Mouse (Mus musculus) layer of hippocampus, postnatal 36 days (tissue): Measurements from ENCODE around the gene Ptprr. TPM values are rescaled to one million over a fixed set of nuclear protein-coding genes. Genes with fewer than 3 reads are reported as not detected.

ENCODE experiments used
- DNase-seq, 2 experiments: peaks; one replicate each; pipeline ENCODE4 v3.0.0; 2022
- total RNA-seq, 2 experiments: library from RNA; stranded (reverse); gene quantifications; 2 replicates each; pipeline ENCODE4 v1.2.3; 2021

Ptprr gene
- total RNA-seq, 2 experiments from 2014 or later: 16.1 to 18.8 TPM

DNA sequence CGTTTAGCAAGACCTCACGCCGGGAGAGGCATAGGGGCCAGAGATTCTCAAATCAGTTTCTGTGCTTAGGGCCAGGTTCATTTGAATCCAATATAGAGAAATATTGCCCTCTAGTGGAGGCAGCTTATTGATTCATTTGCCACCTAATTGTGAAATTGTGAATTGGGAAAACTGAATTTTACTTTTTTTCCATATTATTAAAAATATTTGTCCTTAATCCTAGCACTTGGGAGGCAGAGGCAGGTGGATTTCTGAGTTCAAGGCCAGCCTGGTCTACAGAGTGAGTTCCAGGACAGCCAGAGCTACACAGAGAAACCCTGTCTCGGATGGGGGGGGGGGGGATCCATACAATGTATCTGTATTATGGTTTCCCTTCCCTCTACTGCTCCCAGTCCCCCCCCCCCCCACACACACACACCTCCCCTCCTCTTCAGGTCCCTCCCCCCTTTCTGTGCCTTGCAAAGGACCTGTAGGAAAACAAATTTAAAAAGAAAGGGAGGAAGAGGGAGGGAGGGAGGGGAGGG is 179.5 kb downstream of the Ptprr start:
- no peak for DNase-seq

DNA sequence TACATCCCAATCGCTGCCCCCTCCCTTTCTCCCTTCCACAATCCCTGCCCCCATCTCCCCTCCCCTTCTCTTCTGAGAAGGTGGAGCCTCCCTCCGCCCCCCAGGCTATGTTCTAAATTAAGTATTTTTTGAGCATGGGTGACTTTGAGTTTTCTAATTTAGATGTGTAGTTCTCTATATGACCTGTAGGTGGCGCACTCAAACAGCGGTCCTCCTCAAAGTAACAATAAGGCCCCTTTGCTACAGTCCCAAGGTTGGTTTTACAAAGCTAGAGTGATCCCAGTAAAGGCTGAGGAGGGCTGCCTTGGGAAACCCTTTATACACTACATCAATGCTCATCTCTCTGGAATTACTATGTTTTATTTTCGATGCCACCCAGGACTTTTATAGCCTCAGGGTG is 181.0 kb downstream of the Ptprr start:
- no peak for DNase-seq

DNA sequence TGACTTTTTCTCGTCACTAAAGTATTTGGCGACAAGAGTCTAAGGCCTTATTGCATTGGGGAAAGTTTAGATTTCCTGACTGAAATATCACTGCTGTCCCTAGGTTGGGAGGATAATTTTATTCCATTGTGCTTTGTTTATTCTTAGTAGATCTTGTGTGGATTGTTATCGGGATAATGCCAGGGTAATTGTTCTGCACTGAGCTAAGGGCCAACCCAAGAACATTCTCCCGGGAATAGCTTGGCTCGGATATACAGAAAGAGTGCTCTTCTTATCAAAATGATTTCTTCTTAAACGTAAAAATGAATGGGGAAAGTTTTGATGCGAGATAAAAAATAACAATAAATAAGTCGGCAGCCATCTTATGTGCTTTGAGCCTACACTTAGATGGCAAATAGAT is 183.5 kb downstream of the Ptprr start:
- DNase-seq: no peak

DNA sequence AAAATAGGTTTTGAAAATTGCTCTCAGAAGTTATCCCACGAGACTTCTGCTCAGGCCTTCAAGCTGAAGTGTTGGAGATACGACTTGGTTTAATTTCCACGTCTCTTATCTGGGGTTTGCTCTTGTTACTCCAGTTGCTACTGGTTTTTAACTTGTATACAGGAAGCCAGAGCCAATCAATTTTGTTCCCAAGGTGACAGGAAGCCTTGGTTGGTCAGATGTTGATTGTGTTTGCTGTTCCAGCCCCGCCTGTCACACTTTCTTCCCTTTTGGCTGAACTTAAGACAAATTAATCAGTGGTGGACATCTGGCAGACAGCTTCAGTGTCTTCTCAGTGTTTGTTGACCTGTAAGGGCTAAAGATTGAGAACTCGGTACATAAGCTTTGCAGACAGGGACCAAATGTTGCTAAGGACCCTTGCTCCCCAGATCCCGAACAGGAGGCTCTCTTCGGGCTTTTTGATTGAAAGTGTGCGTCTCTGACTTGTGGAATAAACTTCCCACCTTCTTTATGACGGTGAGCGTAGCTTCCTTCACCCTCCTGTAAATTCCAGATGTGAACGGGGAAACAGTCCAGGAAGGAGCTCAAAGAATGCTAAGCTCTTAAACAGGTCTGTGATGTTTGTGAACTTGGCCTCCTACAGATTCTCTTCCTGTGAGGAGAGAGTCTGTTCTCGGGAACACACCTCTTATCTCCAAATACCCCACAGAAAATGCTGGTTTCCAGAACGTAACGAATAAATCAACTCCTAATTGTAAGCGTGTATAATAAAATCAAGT is 187.8 kb downstream of the Ptprr start:
- no peak for DNase-seq

DNA sequence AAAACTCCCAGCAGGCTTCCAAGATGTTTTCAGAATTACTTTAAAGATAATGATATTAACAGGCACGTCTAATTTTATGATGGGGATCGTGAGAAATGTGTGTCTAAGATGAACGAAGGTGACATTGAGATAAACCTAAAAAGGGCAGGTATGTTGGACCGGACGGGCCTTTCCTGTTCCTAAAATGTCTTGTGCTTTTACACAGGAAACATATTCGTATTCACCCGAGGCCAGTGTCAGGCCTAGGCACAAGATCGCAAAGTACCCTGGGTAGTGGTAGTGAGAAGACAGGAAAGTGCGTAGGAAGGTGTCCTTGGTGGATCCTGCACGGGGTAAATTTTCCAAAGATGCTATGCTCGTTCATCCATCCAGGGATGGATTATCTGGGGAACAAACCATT is 188.4 kb downstream of the Ptprr start:
- DNase-seq: no peak

DNA sequence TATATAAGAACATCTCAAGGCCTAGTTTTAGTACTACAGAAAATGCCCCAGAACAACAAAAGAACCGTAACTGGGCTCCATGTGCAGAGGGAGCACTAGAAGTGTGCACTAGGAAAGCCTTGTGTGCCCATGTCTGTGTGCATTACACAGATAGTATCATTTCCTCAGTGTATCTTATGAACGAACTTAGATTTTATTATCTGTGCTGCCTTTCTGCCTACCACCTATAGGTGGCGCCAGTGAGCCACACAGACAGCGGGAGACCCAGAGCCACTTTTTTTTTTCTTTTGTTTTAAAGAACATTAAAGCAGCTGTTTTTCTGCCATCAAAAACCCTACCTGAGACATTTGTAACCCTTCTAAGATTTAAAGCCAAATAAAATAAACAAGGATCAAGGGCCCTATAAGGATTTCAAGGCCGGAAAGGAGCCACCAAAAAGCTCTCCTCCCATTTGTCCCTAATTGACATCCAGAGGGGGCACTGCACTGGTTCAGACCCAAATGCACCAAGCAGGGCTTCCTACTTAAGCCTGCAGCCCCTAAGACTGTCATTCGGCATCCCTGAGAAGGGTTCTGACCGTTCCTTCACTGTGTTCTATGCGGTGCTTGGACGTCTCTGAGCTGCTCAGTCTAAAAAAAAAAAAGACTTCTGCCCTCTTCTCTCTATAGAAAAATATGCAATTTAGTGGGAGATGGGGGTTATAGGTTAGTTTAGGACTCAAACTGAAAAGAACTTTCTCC is 190.1 kb downstream of the Ptprr start:
- DNase-seq: peak in 1 of 2 experiments; percentile 29

DNA sequence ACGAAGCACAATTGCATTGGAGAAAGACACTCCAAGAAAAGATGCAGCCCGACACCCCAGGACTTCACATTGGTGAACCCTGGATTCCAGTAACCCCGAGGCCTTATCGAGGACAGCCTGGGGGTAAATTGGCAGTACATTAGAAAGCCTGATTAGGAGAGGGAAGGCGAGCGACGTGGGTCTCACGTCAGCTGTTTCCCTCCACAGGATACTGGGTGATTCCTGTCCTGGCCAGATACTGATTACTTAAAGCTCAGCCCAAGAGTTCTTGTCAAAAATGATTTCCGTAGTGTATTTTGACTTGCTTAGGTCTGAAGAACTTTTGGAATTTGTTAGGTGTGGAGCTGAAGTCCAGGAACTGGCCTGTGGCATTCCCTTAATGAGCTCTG is 190.7 kb downstream of the Ptprr start:
- no peak for DNase-seq

DNA sequence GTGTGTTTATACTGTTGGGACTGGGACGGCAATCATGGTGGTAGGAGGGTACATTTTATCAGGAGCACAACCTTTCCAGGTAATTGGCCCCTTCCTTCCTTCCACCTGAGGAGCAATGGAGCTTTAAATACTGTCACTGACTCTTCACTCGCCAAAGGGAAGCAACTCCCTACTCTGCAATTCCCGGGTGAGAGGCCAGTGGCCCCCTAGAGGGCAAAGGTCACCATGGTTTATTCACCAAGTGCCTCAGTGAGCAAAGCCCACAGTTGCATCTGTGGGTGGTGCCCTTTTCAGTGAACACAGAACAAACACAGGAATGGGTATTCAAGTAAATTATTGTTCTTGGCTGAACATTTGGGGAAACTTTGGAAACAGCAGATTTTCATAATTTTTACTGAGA is 194.1 kb downstream of the Ptprr start:
- DNase-seq: no peak

DNA sequence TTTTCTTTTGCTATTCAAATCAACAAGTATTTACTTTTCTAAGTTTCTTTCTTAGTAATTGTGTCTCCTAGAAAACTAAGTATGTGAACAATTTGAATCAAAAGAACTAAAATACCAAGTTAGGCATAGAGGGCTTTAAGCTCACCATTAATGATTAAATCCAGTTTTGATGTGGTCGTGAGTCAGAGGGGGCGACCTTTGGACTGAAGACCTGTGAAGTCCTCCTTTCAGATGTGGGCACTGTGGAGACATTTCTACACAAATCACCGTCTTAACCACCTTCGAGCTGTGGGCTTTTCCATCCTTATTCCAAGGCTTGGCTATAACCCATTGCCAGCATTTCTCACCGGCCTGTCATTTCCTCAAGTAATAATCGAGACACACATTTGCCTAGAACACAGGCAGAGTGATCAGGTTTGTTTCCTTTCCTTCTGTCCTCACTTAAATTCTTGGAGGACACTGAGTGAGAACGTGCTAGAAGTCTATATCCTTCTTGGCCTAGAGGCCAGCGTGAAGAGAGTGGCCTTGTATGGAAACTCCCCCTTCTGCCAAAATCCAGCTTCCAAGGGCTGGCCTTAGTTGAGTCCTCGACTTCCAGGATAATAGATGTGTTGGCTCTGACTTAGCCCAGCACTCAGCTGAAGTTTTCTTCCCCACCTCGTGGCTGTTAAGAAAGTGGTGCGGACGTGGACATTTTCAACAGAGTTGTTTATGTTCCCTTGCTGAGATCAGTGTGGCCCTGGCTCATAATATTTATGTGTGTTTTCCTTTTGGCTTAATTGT is 202.5 kb downstream of the Ptprr start:
- no peak for DNase-seq

DNA sequence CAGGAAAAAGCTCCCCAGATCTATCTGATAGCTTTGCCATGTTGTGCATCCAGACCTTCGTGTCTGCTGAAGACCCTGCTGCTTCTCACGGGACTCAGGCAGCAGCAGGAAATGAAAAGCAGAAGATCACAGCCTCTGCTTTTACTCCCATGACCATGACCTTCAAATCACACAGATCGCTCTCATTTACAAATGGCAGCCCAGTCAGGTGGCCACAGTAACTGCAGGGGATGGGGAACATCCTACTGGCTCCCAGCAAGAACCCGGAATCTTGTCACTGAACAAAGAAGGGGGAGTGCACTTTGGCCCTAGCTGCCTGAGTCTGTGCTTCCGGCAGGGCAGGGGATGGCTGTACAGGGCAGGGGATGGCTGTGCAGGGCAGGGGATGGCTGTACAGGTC is 217.3 kb downstream of the Ptprr start:
- no peak for DNase-seq

DNA sequence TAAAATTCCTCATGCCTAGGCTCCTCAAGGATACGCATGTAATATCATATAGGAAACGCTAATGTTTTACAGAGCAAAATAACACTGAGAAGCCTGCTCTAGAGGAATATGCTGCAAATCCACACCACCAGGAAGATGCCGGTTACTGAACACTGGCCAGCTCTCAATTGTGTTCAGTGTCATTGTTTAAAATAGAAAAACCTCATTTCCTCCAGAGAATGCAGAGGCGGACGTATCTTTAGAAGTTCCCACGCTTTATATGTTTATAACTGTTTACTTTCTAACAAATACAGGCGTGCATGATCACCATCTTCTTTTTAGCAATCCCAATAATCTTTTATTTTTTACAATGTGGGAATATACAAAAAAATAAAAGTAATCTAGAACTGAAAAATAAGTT is 224.2 kb downstream of the Ptprr start:
- DNase-seq: no peak

DNA sequence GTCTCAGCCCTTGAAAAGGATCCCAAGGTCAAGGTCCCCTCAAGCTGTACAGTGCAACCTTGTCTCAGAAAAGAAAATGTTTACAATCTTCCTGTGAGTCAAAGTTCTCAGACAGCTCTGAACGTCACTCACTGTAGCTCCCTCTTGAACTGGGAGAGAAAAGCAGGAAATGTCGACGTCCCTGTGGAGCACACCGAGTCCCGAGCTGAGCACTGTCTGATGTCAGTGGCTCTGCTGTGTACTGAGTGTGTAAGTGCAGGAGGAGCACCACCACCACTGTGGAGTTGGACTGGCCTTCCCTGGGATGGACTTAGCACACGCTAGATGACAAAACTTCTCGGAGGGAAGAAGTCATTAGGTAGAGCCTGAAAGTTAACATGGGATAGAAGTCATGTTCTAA is 225.4 kb downstream of the Ptprr start:
- DNase-seq: no peak

DNA sequence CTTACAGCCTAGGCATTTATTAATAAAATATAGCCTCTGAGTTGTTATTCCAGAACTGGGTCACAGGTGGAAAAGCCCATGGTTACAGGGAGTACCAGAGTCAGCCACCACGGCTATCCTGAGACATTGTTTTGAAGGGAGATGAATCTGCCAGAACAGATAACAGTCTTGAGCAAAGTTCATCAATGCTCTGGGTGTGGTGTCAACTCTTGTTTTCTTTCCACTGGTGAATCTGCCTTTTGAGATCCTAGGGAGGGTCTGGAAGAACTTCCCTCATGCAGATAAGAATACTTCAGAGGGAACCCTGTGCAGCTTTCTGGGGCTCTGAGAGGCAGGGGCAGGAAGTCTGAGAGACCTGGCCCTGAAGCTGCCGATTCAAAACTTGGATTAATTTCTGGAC is 227.6 kb downstream of the Ptprr start:
- DNase-seq: no peak

DNA sequence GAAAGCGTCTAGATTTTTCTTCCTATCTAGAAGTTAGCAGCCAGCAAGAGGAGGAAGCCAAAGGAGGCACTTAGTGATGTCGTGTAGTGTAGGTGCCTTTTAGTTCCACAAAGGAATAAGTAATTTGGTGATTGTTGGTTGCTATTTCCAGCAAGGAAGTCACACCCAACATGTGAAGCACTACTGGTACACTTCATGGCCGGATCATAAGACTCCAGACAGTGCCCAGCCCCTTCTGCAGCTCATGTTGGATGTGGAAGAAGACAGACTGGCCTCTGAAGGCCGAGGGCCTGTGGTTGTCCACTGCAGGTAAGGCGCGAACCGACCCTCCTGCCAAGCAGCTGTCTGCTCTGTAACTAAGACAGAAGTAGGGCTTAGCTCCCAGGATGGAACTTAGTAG is 234.7 kb downstream of the Ptprr start:
- no peak for DNase-seq

DNA sequence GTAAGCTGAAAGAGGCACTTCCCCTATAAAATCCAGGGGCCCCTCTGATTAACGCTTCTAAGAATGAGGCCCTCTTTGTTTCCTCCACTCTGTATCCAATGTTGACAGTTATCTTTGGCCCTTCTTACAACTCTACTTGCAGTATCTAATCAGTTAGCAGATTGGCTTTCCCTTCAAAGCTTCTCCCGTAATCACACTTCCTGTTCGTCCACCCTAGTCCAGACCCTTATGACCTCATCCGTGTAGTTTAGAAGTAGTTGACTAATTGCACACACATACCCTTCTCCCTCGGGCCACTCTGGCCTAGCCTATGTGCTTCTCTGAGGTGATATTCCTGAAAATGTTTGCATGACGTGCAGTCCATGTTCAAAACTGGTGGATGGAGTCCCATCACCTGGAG is 236.0 kb downstream of the Ptprr start:
- DNase-seq: no peak

DNA sequence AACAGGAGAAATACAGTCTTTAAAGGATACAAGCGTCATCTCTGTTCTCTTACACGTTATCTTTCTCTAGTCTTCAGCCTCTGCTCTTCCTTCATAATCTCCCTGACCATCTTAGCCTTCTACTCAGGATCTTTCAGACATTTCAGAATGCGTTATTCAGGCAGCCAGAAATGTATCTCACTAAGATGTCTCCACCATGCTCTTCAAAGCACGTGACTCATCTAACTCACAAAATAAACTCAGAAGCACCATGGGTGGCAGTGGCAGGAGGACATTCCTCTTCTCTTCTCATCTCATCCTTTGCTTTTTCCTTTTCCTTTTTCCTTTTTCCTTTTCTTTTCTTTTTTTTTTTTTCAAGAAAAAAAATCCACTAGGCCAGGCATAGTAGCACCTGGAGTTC is 241.3 kb downstream of the Ptprr start:
- DNase-seq: no peak

DNA sequence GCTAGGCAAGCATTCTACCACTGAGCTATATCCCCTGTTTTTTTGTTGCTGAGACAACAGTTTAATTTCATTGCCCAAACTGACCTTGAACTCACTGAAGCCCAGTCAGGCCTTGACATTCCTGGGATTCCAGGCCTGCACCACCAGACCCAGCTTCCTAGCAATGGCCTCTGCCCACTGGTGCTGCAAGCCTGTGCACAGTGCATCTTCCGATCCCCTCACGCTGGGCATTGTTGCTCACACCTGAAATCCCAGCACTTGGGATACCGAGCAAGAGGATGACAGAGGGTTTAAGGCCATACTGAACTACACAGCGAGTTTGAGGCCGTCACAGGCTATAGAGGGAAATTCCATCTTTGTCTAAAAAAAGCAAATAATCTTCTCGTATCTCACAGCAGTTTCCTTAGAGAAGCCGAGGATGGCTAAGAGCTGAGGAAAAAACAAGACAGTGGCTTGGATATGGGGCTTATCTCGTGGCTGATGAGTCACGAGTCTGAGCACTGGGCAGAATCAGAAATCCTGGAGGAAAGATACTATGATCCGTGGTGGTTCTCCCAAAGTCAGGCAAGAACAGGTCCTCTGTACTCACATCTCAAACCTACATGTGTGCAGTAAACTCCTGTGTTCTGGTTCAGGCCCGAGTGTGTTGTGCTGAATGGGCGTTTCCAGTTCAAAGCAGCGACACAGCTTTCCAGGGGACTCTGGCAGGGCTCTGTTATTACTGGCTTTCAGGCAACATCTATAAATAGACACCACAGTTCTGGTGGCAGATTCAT is 242.8 kb downstream of the Ptprr start:
- peak in 1 of 2 experiments; percentile 13 for DNase-seq

DNA sequence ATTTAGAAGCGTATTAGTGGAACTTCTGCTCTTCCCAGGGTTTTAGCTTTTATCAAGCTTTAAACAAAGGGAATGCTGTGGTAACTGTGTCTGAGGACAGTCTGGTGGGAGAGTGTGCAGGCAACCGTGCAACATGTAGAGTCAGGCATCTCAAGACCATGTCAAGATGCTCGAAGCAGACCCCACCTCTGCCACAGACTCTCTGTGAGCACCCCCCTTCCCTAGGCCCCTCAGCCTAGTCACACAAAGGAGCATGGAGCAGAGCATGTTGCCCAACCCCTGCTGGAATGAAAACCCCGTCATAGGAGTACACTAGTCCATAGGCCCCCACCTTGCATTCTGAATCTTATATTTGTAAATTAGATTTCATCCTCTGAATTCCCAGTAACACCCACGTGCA is 243.5 kb downstream of the Ptprr start:
- DNase-seq: no peak

DNA sequence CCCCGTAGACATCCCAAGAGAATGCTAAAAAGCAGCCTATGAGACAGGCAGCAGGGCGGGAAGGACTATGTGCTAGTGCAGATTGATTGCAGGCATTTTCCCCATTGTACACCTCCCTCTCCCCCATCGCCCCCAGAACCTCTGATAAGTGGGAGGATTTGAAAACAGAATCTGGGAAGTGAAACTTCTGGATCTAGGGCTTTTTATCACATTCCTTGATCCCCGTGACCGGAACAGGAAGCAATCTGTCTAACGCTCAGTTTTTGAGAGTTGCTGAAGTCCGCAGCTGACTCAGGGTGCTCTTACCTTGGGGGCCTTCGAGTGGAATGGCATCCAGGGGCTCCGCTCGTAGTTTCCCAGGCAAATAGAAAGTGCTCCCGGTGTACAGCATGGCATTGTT is 246.5 kb downstream of the Ptprr start:
- no peak for DNase-seq

DNA sequence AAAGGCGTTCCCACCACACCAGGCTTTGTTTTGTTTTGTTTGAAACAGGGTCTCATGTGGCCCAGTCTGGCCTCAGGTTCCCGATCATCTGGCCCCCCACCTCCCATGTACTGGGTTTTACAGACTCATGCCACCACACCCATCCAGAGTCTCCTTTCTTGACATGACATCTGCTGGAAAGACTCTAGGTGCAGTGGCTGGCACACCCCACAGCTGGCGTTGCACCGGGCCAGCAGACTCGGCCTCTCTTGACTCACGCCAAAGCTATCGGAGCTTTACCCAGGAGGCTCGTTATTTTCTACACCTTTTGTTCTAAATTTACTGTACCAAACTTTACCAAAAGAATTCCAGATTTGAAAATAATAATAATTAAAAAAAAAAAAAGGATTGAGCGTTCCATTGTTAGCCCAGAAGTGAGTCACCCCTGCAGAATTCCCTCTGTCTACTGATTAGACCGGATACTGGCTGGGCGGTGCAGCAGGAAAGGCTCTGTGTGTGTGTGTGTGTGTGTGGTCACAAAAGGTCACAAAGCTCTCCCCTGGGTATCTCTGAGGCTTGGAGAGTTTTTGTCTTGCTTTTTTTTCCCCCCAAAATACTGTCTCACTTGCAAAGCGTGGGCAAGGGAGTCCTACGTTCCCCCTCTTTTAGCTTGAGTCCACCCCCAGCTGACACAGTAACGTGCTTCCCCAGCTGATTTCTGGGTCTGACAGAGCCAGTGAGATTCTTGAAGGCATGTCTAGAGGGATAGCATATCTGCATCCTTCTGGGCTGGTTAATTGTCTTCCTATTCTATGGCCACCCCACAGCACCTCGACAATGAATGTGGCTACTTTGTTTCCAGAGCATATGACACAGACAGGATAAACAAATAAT is 248.8 kb downstream of the Ptprr start:
- DNase-seq: no peak

DNA sequence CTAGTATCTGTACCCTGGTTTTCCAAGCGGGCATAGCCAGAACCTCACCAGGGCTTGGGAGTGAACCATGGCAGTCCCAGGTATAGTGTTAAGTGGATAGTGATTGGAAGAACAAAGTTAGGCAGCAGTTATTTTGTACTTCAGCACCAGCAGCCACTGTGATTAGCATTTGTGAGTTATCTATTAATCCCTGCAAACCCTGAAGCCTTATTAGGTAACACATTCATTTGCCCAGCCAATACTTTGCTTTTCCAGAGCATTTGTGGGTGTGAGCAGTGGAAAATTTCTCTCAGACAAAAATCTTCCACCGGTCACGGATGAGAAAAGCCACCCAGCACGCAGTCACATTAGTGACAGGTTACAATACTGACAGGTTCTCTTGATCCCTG is 249.4 kb downstream of the Ptprr start:
- no peak for DNase-seq
